Mouse (Mus musculus) limb, embryonic 11.5 days (tissue): ENCODE data around the gene Gm8439. TPM values are rescaled to one million over a fixed set of nuclear protein-coding genes. Genes with fewer than 3 reads are reported as not detected.
A peak's percentile ranks its signal among the peaks of the same experiment; 100 is the strongest.

Experiments used
- ATAC-seq: fragments of 200-750 bp; cut with Nextera tagmentation; 2 replicates; pipeline ENCODE4 v1.8.0; 2017; ENCODE audit warnings: low read depth; ENCODE audit not compliant: insufficient number of reproducible peaks, low FRiP score, low TSS enrichment
- DNase-seq: peaks from one replicate; pipeline ENCODE4 v3.0.0-alpha.2; 2015; ENCODE audit warnings: low spot score
- H3K27ac ChIP-seq: fragments of 300-500 bp; sonication (generic); replicated peaks from 2 replicates; pipeline ENCODE4 v1.5.1; 2014; ENCODE audit warnings: low read depth, mild to moderate bottlenecking, low read length
- H3K27me3 ChIP-seq: fragments of 300-500 bp; sonication (generic); 2 replicates; pipeline ENCODE4 v1.6.1; 2014; ENCODE audit warnings: mild to moderate bottlenecking, low read length, mixed read lengths; ENCODE audit not compliant: control insufficient read depth, insufficient read depth
- H3K36me3 ChIP-seq: fragments of 300-500 bp; sonication (generic); 2 replicates; pipeline ENCODE4 v1.6.1; 2014; ENCODE audit warnings: mild to moderate bottlenecking, low read length, moderate library complexity, mixed read lengths; ENCODE audit not compliant: control insufficient read depth, insufficient read depth
- H3K4me1 ChIP-seq: fragments of 300-500 bp; sonication (generic); 2 replicates; pipeline ENCODE4 v1.6.1; 2014; ENCODE audit warnings: low read length, mixed read lengths; ENCODE audit not compliant: control insufficient read depth, insufficient read depth
- H3K4me2 ChIP-seq: fragments of 300-500 bp; sonication (generic); 2 replicates; pipeline ENCODE4 v1.6.1; 2014; ENCODE audit warnings: low read depth, mild to moderate bottlenecking, moderate library complexity; ENCODE audit not compliant: severe bottlenecking
- H3K4me3 ChIP-seq: fragments of 300-500 bp; sonication (generic); 2 replicates; pipeline ENCODE4 v1.5.1; 2014; ENCODE audit warnings: low read depth, low read length
- H3K9ac ChIP-seq: fragments of 300-500 bp; sonication (generic); 2 replicates; pipeline ENCODE4 v1.6.1; 2014; ENCODE audit warnings: mild to moderate bottlenecking, low read length
- H3K9me3 ChIP-seq: fragments of 300-500 bp; sonication (generic); 2 replicates; pipeline ENCODE4 v1.6.1; 2016; ENCODE audit warnings: low read length; ENCODE audit not compliant: control insufficient read depth
- WGBS: fragments of 180-500 bp; shearing (Covaris S2); extraction: QIAGEN DNeasy Blood & Tissue Kit; methylation state at CpG from one replicate; pipeline ENCODE4 v1.1.7; 2014; 5-methylcytosine and 5-hydroxymethylcytosine counted together
- polyA plus RNA-seq: library from polyadenylated mRNA; unstranded; fragments of >200 nt; fragmentation: Nextera tagmentation; extraction: Ambion mirVana; gene quantifications from 2 replicates; pipeline ENCODE4 v1.2.1, GENCODE M21; 2014

The Gm8439 gene
- not detected in 2 replicates for polyA plus RNA-seq

GRCm38 (mm10) chr4:120588445-120588844, at the start of gene Gm8439:
TSS of gene Gm8439 (plus strand) at chr4:120588745.
- no peak within 1 kb of the TSS for H3K4me2 ChIP-seq
- 21% methylated on average over 4 of the region's 4 CpGs for WGBS
- 0 out of 2 replicates have a peak, but pooled peaks cover 10% of the 10 kb centered on the region for H3K27me3 ChIP-seq
- H3K27ac ChIP-seq = no peak within 1 kb of the TSS
- ATAC-seq = no peak
- DNase-seq = no peak
- no peak within 1 kb of the TSS for H3K4me3 ChIP-seq
- H3K4me1 ChIP-seq = no peaks in the 10 kb centered on the region
- no peaks in the 10 kb centered on the region for H3K9me3 ChIP-seq
- no peaks in the 10 kb centered on the region for H3K36me3 ChIP-seq
- H3K9ac ChIP-seq = no peak within 1 kb of the TSS

- ATAC-seq (no peak), DNase-seq (no peak)
- Histone ChIP-seq H3K4me2 (no peak overlapping the region), H3K27me3 (no peaks in the 10 kb centered on the region), H3K9me3 (no peaks in the 10 kb centered on the region), H3K4me1 (no peaks in the 10 kb centered on the region), H3K4me3 (no peak overlapping the region), H3K27ac (no peak overlapping the region), H3K36me3 (peaks cover 22% of the 10 kb centered on the region), H3K9ac (no peak overlapping the region)
- 91% methylated on average over 1 of the region's 1 CpGs for WGBS
Measured at GRCm38 (mm10) chr4:120544896-120545295, 43.6 kb upstream of the Gm8439 start.

DNA sequence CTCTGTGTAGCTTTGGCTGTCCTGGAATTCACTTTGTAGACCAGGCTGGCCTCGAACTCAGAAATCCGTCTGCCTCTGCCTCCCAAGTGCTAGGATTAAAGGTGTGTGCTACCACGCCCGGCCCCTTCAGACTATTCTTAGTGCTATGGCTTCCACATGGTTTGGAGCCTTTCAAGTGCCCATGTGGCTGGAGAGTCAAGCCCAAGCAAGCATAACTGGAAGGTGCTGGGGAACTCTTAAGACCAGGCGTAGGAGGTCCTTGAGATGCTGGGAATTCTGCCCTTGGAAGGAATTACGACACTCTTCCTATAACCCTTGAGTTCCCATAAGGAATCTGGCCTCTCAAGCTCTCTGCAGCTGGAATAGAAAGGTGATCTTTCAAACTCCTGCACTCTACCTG, 32.0 kb upstream of the Gm8439 start:
- 94% methylated on average over 6 of the region's 6 CpGs for WGBS
- Histone ChIP-seq H3K4me2 (no peak overlapping the region), H3K4me3 (no peak overlapping the region), H3K27ac (no peak overlapping the region), H3K36me3 (peaks cover 41% of the 10 kb centered on the region), H3K4me1 (no peaks in the 10 kb centered on the region), H3K27me3 (no peaks in the 10 kb centered on the region), H3K9me3 (no peaks in the 10 kb centered on the region), H3K9ac (no peak overlapping the region)
- DNase-seq = no peak
- ATAC-seq = no peak

DNA sequence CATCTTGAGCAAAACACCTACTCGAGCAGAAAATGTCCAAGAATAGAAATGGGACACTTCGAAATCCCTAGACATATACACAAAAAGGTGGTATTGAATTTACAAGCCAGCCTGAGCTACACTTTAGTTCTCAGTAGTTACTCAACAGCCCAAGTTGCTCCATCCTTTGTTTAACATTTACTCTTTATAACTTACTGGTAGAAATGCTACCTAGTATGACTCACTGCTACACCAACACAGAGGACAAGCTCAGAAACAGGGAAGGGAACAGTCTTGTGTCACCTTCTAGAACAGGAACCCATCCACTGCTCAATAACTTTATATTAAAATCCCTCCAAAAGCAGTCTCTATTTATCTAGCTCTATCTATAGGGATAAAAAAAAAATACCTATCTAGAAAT, 22.8 kb upstream of the Gm8439 start:
- DNase-seq = no peak
- no peak overlapping the region for H3K4me3 ChIP-seq
- H3K4me2 ChIP-seq = no peak overlapping the region
- H3K4me1 ChIP-seq = peaks cover 17% of the 10 kb centered on the region
- ATAC-seq = no peak
- peaks cover 6% of the 10 kb centered on the region; the same call in 1 of the 2 replicates for H3K36me3 ChIP-seq
- no peak overlapping the region for H3K27ac ChIP-seq
- H3K9ac ChIP-seq = no peak overlapping the region
- H3K9me3 ChIP-seq = no peaks in the 10 kb centered on the region
- no peaks in the 10 kb centered on the region for H3K27me3 ChIP-seq
- WGBS = 91% methylated on average over 2 of the region's 2 CpGs

GRCm38 (mm10) chr4:120568005-120568404, 20.5 kb upstream of the Gm8439 start:
- DNase-seq (no peak), ATAC-seq (no peak)
- peaks cover 18% of the 10 kb centered on the region for H3K4me1 ChIP-seq
- H3K27me3 ChIP-seq = no peaks in the 10 kb centered on the region
- 66% methylated on average over 5 of the region's 5 CpGs for WGBS
- no peak overlapping the region for H3K9ac ChIP-seq
- no peak overlapping the region; the same call in 1 of the 2 replicates for H3K4me2 ChIP-seq
- H3K4me3 ChIP-seq = no peak overlapping the region
- no peaks in the 10 kb centered on the region for H3K36me3 ChIP-seq
- H3K9me3 ChIP-seq = no peaks in the 10 kb centered on the region
- H3K27ac ChIP-seq = no peak overlapping the region

- ATAC-seq (no peak), DNase-seq (peak; percentile 25)
- Histone ChIP-seq H3K4me2 (peak overlapping the region; percentile 64), H3K27ac (peak overlapping the region; percentile 76; the same call in 1 of the 2 replicates), H3K9ac (peak overlapping the region; percentile 80), H3K9me3 (no peaks in the 10 kb centered on the region), H3K27me3 (no peaks in the 10 kb centered on the region), H3K4me1 (peaks cover 18% of the 10 kb centered on the region), H3K4me3 (peak overlapping the region; percentile 62), H3K36me3 (no peaks in the 10 kb centered on the region)
- WGBS = 12% methylated on average over 4 of the region's 4 CpGs
Measured at GRCm38 (mm10) chr4:120569025-120569424, 19.5 kb upstream of the Gm8439 start.

DNA sequence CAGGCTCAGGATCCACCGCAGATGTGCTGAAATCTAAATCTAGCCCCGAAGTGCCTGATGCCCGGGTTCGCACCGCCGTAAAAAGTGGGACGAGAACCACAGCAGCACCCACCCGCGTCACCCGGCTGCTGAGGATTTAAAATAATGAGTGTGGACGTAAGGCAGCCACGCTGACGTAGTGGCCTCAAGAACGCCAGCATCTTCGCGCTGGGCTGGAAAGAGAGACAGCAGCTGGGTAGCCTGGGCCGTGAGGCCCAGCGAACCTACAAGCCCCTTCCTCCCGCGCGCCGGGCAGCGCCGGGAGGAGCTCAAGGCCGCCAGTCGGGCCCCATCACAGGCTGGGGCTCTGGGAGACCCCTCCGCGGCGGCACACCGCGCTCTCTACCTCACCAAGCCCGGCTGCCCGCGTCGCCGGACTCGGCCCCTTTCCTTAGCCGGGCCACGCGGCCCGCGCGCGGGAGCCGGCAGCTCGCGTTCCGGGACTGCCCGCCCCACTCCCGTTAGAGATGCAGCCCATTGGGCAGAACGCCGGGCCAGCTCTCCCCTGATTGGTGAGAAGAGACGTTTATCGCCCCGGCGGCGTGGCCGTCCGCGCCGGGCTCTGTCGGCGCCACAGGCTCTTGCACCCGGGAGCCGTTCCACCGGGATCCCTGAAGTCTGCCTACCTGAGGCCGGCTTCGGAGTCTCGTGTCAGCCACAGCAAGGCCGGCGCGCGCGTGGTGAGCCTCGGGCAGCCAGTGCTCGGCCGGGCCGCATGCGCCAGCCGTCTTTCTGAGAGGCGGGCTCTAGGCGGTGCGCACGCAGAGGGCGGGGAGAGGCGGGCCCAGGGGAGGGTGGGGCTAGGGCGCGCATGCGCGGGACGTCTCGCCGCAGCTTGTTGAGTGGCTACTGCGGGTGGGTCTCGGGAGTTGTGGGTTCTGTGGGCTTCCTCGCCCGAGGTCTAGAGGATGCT, 18.8 kb upstream of the Gm8439 start, which contains the start of gene Ctps:
Ctps (minus strand) TSS at position 791 of the 952 bp plus-strand sequence.
- Histone ChIP-seq H3K4me3 (peak within 1 kb of the TSS; percentile 62), H3K9ac (peak within 1 kb of the TSS; percentile 80), H3K27ac (peak within 1 kb of the TSS; percentile 76), H3K4me1 (peaks cover 18% of the 10 kb centered on the region), H3K27me3 (no peaks in the 10 kb centered on the region), H3K36me3 (no peaks in the 10 kb centered on the region), H3K9me3 (no peaks in the 10 kb centered on the region), H3K4me2 (peak within 1 kb of the TSS; percentile 64)
- WGBS = under 1% methylated on average over 78 of the region's 97 CpGs
- ATAC-seq (peak; percentile 96), DNase-seq (peak; percentile 97)

GRCm38 (mm10) chr4:120570438-120571069, 18.0 kb upstream of the Gm8439 start:
- H3K9ac ChIP-seq = peak overlapping the region; percentile 80
- no peak for DNase-seq
- H3K27me3 ChIP-seq = no peaks in the 10 kb centered on the region
- H3K36me3 ChIP-seq = no peaks in the 10 kb centered on the region
- H3K4me2 ChIP-seq = peak overlapping the region; percentile 64
- peak overlapping the region; percentile 76 for H3K27ac ChIP-seq
- peak overlapping the region; percentile 62 for H3K4me3 ChIP-seq
- peaks cover 18% of the 10 kb centered on the region for H3K4me1 ChIP-seq
- no peaks in the 10 kb centered on the region for H3K9me3 ChIP-seq
- WGBS = 1% methylated on average over 27 of the region's 27 CpGs
- peak; percentile 58 for ATAC-seq
